Mouse (Mus musculus) midbrain, embryonic 16.5 days (tissue): ENCODE results near the gene Aox1. TPM values are rescaled to one million over a fixed set of nuclear protein-coding genes. Genes with fewer than 3 reads are reported as not detected.

ENCODE experiments used
- ATAC-seq: fragments of 200-750 bp; cut with Nextera tagmentation; 2 replicates; pipeline ENCODE4 v1.8.0; 2017; ENCODE audit warnings: moderate TSS enrichment
- H3K27ac ChIP-seq: fragments of 300-500 bp; sonication (generic); 2 replicates; pipeline ENCODE4 v1.5.1; 2014; ENCODE audit warnings: mild to moderate bottlenecking, low read length, mixed read lengths
- H3K27me3 ChIP-seq: fragments of 300-500 bp; sonication (generic); 2 replicates; pipeline ENCODE4 v1.6.1; 2014; ENCODE audit warnings: low read depth, low read length, mixed read lengths; ENCODE audit not compliant: control insufficient read depth, insufficient read depth
- H3K36me3 ChIP-seq: fragments of 300-500 bp; sonication (generic); 2 replicates; pipeline ENCODE4 v1.6.1; 2014; ENCODE audit warnings: mild to moderate bottlenecking, low read length, moderate library complexity, mixed read lengths; ENCODE audit not compliant: control insufficient read depth, insufficient read depth
- H3K4me1 ChIP-seq: fragments of 300-500 bp; sonication (generic); 2 replicates; pipeline ENCODE4 v1.6.1; 2014; ENCODE audit warnings: mild to moderate bottlenecking, low read length, mixed read lengths; ENCODE audit not compliant: control insufficient read depth, insufficient read depth
- H3K4me2 ChIP-seq: fragments of 300-500 bp; sonication (generic); 2 replicates; pipeline ENCODE4 v1.6.1; 2014; ENCODE audit warnings: mild to moderate bottlenecking, low read length, mixed read lengths
- H3K4me3 ChIP-seq: fragments of 300-500 bp; sonication (generic); 2 replicates; pipeline ENCODE4 v1.5.1; 2014; ENCODE audit warnings: low read depth, mild to moderate bottlenecking, low read length, moderate library complexity, mixed read lengths
- H3K9ac ChIP-seq: fragments of 300-500 bp; sonication (generic); 2 replicates; pipeline ENCODE4 v1.6.1; 2014; ENCODE audit warnings: low read depth, low read length, mixed read lengths
- H3K9me3 ChIP-seq: fragments of 300-500 bp; sonication (generic); replicated peaks from 2 replicates; pipeline ENCODE4 v1.6.1; 2014; ENCODE audit warnings: mild to moderate bottlenecking, low read length, mixed read lengths; ENCODE audit not compliant: control insufficient read depth, poor library complexity, severe bottlenecking
- WGBS: fragments of 180-500 bp; shearing (Covaris S2); extraction: QIAGEN DNeasy Blood & Tissue Kit; methylation state at CpG from one replicate; pipeline ENCODE4 v1.1.7; 2014; 5-methylcytosine and 5-hydroxymethylcytosine counted together
- polyA plus RNA-seq: library from polyadenylated mRNA; unstranded; fragments of >200 nt; fragmentation: Nextera tagmentation; extraction: Ambion mirVana; gene quantifications from 2 replicates; pipeline ENCODE4 v1.2.1, GENCODE M21; 2015

Aox1 gene
- polyA plus RNA-seq, 1 experiment from 2014 or later = 0.18 TPM

GRCm38 (mm10) chr1:58137891-58138290 is 108.2 kb downstream of the Aox1 start:
- Histone ChIP-seq H3K4me3 (no peak overlapping the region), H3K9ac (no peak overlapping the region), H3K9me3 (no peaks in the 10 kb centered on the region), H3K4me1 (no peaks in the 10 kb centered on the region), H3K4me2 (no peak overlapping the region), H3K36me3 (no peaks in the 10 kb centered on the region), H3K27me3 (no peaks in the 10 kb centered on the region), H3K27ac (no peak overlapping the region)
- no peak for ATAC-seq

- no peak overlapping the region for H3K9ac ChIP-seq
- no peak overlapping the region for H3K4me3 ChIP-seq
- no peaks in the 10 kb centered on the region for H3K4me1 ChIP-seq
- 91% methylated on average over 9 of the region's 9 CpGs for WGBS
- H3K9me3 ChIP-seq = no peaks in the 10 kb centered on the region
- H3K27ac ChIP-seq = no peak overlapping the region
- H3K27me3 ChIP-seq = no peaks in the 10 kb centered on the region
- H3K4me2 ChIP-seq = no peak overlapping the region
- ATAC-seq = no peak
- no peaks in the 10 kb centered on the region for H3K36me3 ChIP-seq
Observed at GRCm38 (mm10) chr1:58138986-58139385, 109.3 kb downstream of the Aox1 start.

- Histone ChIP-seq H3K27ac (no peak overlapping the region), H3K9me3 (no peaks in the 10 kb centered on the region), H3K27me3 (no peaks in the 10 kb centered on the region), H3K4me3 (no peak overlapping the region), H3K4me1 (no peaks in the 10 kb centered on the region), H3K9ac (no peak overlapping the region), H3K36me3 (no peaks in the 10 kb centered on the region), H3K4me2 (no peak overlapping the region)
- ATAC-seq = no peak
- WGBS = 91% methylated on average over 5 of the region's 5 CpGs
Observed at GRCm38 (mm10) chr1:58140607-58141006, 110.9 kb downstream of the Aox1 start.

- WGBS = 80% methylated on average over 10 of the region's 10 CpGs
Observed at GRCm38 (mm10) chr1:58144384-58145069, 114.8 kb downstream of the Aox1 start.

GRCm38 (mm10) chr1:58146026-58146425 is 116.3 kb downstream of the Aox1 start:
- no peak overlapping the region for H3K27ac ChIP-seq
- no peaks in the 10 kb centered on the region for H3K4me1 ChIP-seq
- no peak overlapping the region for H3K9ac ChIP-seq
- no peak overlapping the region for H3K4me2 ChIP-seq
- no peak overlapping the region for H3K4me3 ChIP-seq
- WGBS = 87% methylated on average over 10 of the region's 10 CpGs
- no peaks in the 10 kb centered on the region for H3K36me3 ChIP-seq
- ATAC-seq = no peak
- H3K27me3 ChIP-seq = no peaks in the 10 kb centered on the region
- H3K9me3 ChIP-seq = no peaks in the 10 kb centered on the region

More at GRCm38 (mm10) chr1:58144384-58145069, 114.8 kb downstream of the Aox1 start:
- H3K27ac ChIP-seq = no peak overlapping the region
- H3K4me3 ChIP-seq = no peak overlapping the region
- no peaks in the 10 kb centered on the region for H3K4me1 ChIP-seq
- no peaks in the 10 kb centered on the region for H3K36me3 ChIP-seq
- H3K9ac ChIP-seq = no peak overlapping the region
- H3K4me2 ChIP-seq = no peak overlapping the region
- peak; percentile 56; the same call in 1 of the 2 replicates for ATAC-seq
- H3K27me3 ChIP-seq = no peaks in the 10 kb centered on the region
- no peaks in the 10 kb centered on the region for H3K9me3 ChIP-seq

GRCm38 (mm10) chr1:58147776-58148175 is 118.0 kb downstream of the Aox1 start:
- Histone ChIP-seq H3K9ac (no peak overlapping the region), H3K9me3 (no peaks in the 10 kb centered on the region), H3K36me3 (no peaks in the 10 kb centered on the region), H3K4me2 (no peak overlapping the region), H3K27ac (no peak overlapping the region), H3K4me1 (no peaks in the 10 kb centered on the region), H3K27me3 (no peaks in the 10 kb centered on the region), H3K4me3 (no peak overlapping the region)
- WGBS = 82% methylated on average over 6 of the region's 6 CpGs
- ATAC-seq = no peak

GRCm38 (mm10) chr1:58152247-58152646 is 122.5 kb downstream of the Aox1 start:
- H3K4me1 ChIP-seq = no peaks in the 10 kb centered on the region
- no peak for ATAC-seq
- WGBS = 88% methylated on average over 8 of the region's 8 CpGs

More at GRCm38 (mm10) chr1:58152247-58152646, 122.5 kb downstream of the Aox1 start:
- H3K27me3 ChIP-seq = no peaks in the 10 kb centered on the region
- H3K9me3 ChIP-seq = no peaks in the 10 kb centered on the region
- no peaks in the 10 kb centered on the region for H3K36me3 ChIP-seq
- no peak overlapping the region for H3K9ac ChIP-seq
- H3K4me2 ChIP-seq = no peak overlapping the region
- no peak overlapping the region for H3K4me3 ChIP-seq
- H3K27ac ChIP-seq = no peak overlapping the region

Other genes starting within 250 kb of the Aox1 start
- gene Sgo2a, start 34.0 kb upstream of the Aox1 start, polyA plus RNA-seq = 2.0 and 3.2 TPM in 2 replicates
- gene Kctd18, start 11.0 kb upstream of the Aox1 start, polyA plus RNA-seq = 31.3 and 34.5 TPM in 2 replicates
- gene Aox3, start 83.2 kb downstream of the Aox1 start, polyA plus RNA-seq = 0.23 and 0.53 TPM in 2 replicates
- 0.28 and 0.53 TPM in 2 replicates for gene Aox4, start 180.5 kb downstream of the Aox1 start, polyA plus RNA-seq
- gene Aox2, start 248.4 kb downstream of the Aox1 start, polyA plus RNA-seq = 0.03 and 0.05 TPM in 2 replicates